Mouse (Mus musculus) B cell, adult 2 months (primary cell): Measurements from ENCODE around the gene Lzts2.

Experiments
- DNase-seq, 2 experiments: peaks; one replicate each; pipeline ENCODE4 v3.0.0; 2022

The Lzts2 gene

GRCm38 (mm10) chr19:45014335-45014971, at the start of gene Lzts2:
Gene Lzts2, plus strand, starts transcription at chr19:45014414.
- DNase-seq = peak; percentile 30 to 34

- DNase-seq = no peak
Observed at GRCm38 (mm10) chr19:44965978-44966377, 48.2 kb upstream of the Lzts2 start.

- DNase-seq = no peak
Observed at GRCm38 (mm10) chr19:44968329-44968728, 45.9 kb upstream of the Lzts2 start.

GRCm38 (mm10) chr19:44976636-44977035, 37.6 kb upstream of the Lzts2 start:
- DNase-seq = no peak

GRCm38 (mm10) chr19:44977148-44977547, 37.1 kb upstream of the Lzts2 start:
- DNase-seq = no peak

GRCm38 (mm10) chr19:44980787-44981186, 33.4 kb upstream of the Lzts2 start:
- no peak for DNase-seq

- no peak for DNase-seq
Observed at GRCm38 (mm10) chr19:44982477-44983115, 31.6 kb upstream of the Lzts2 start.

- DNase-seq = no peak
Observed at GRCm38 (mm10) chr19:44983366-44983765, 30.8 kb upstream of the Lzts2 start.

- DNase-seq = no peak
Observed at GRCm38 (mm10) chr19:44984420-44984819, 29.8 kb upstream of the Lzts2 start.

- no peak for DNase-seq
Observed at GRCm38 (mm10) chr19:44985159-44985988, 28.8 kb upstream of the Lzts2 start.

- no peak for DNase-seq
Observed at GRCm38 (mm10) chr19:44987004-44987403, 27.2 kb upstream of the Lzts2 start.

- no peak for DNase-seq
Observed at GRCm38 (mm10) chr19:44987851-44988250, 26.4 kb upstream of the Lzts2 start.

GRCm38 (mm10) chr19:44988321-44988720, 25.9 kb upstream of the Lzts2 start:
- no peak for DNase-seq

- DNase-seq = peak; percentile 51 to 55
Observed at GRCm38 (mm10) chr19:44988831-44989566, 25.2 kb upstream of the Lzts2 start, which contains the start of gene Sema4g. Gene Sema4g, plus strand, starts transcription at chr19:44989101.

- DNase-seq = no peak
Observed at GRCm38 (mm10) chr19:44989567-44990495, 24.4 kb upstream of the Lzts2 start.

- no peak for DNase-seq
Observed at GRCm38 (mm10) chr19:44991031-44991430, 23.2 kb upstream of the Lzts2 start.

GRCm38 (mm10) chr19:44992246-44992645, 22.0 kb upstream of the Lzts2 start:
- DNase-seq = no peak

GRCm38 (mm10) chr19:44992712-44993111, 21.5 kb upstream of the Lzts2 start:
- DNase-seq = no peak

GRCm38 (mm10) chr19:44997786-44998185, 16.4 kb upstream of the Lzts2 start:
- no peak for DNase-seq

GRCm38 (mm10) chr19:44999647-45000046, 14.6 kb upstream of the Lzts2 start:
- no peak for DNase-seq

GRCm38 (mm10) chr19:45002301-45002700, 11.9 kb upstream of the Lzts2 start:
- DNase-seq = no peak
